Mouse (Mus musculus): ENCODE data around the gene Cog3. TPM values are rescaled to one million over a fixed set of nuclear protein-coding genes. Genes with fewer than 3 reads are reported as not detected.
A peak's percentile ranks its signal among the peaks of the same experiment; 100 is the strongest.

Cog3 gene
- polyA plus RNA-seq (2016; fragmentation: Nextera tagmentation; extraction: Ambion mirVana): 23.9 and 24.8 TPM in 2 replicates

DNA sequence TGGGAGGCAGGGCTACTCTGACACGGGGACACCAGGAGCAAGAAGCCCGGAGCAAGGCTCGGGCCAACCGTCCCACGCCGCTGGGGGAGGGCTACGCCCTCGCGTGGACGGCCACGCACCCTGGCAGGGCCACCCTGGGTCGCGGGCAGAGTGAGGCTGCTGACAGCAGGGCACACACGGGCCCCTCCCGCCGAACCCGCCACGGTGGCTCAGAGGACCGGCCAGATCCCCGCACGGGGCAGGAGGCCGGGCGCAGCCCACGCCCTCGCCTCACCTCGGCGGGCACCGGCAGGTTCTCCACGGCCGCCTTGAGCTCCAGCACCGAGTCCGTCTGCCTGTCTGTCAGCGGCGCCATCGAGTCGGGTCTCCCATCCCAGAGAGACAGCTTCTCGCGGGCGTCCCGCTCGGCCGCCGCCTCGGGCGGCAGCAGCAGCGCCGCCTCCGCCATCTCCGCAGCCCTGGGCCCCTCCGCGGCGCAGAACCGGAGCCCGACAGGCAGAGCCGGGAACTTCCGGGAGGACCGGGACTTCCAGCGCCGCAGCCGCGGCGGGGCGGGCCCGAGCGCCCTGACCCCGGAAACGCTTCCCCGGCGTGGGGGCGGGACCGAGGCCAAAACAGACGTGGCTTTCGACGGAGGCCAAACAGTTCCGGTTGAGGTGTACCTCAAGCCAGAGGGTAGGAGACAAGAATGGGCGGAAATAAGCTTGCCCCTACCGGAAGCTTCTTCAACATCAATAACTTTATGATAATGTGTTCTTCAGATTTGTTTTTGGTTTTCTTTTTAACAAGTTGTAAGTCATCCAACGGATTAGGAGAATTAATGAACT, at the start of gene Cog3:
Gene Cog3, minus strand, starts transcription at position 527 of the 827 bp plus-strand sequence.
- no peaks in the 10 kb centered on the region for H3K9me3 ChIP-seq (replicated peaks)
- peaks cover 8% of the 10 kb centered on the region; the same call in 1 of the 2 replicates for H3K27me3 ChIP-seq
- peak within 1 kb of the TSS; percentile 90 for H3K4me2 ChIP-seq (replicated peaks)
- H3K4me1 ChIP-seq: peaks cover 26% of the 10 kb centered on the region
- WGBS: under 1% methylated on average over 78 of the region's 78 CpGs
- peak within 1 kb of the TSS; percentile 89 for H3K27ac ChIP-seq
- no peaks in the 10 kb centered on the region for H3K36me3 ChIP-seq
- ATAC-seq (ENCODE audit: low FRiP score): peak; percentile 99
- peak within 1 kb of the TSS; percentile 70 for H3K4me3 ChIP-seq
- peak within 1 kb of the TSS; percentile 91 for H3K9ac ChIP-seq

DNA sequence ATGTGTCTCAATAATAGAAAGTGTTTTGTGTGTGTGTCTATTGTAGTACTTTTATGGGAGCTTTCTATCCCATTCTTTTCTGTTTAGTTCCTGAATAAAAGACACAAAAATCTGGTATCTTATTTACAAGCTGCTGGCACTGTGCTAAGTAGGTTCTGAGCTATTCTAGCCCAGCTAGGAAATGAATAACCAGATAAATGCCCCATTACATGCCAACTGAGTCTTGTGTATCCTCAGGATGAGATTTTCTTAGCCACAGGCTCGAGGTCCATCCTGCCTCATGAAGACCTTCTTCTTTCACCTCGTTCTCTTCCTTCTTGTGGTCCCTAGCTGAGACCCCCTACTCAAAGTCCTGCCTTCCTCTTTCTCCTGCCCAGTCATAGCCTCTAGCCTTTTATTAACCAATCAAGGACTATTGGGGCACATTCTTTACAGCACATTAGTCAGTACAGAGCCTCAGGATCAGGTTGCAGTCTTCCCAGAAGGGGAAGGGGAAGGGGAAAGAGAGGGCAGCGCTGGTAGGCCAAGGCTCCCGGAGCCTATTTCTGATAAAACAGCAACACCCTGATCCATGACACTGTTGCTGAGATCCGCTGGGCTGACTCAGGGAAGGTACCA, 43.6 kb upstream of the Cog3 start:
- no peak overlapping the region for H3K9ac ChIP-seq
- H3K4me2 ChIP-seq (replicated peaks): no peak overlapping the region
- no peaks in the 10 kb centered on the region for H3K27me3 ChIP-seq
- no peaks in the 10 kb centered on the region for H3K36me3 ChIP-seq
- no peak overlapping the region for H3K4me3 ChIP-seq
- no peaks in the 10 kb centered on the region for H3K9me3 ChIP-seq (replicated peaks)
- no peak overlapping the region for H3K27ac ChIP-seq
- WGBS: 48% methylated on average over 5 of the region's 5 CpGs
- ATAC-seq (ENCODE audit: low FRiP score): no peak
- H3K4me1 ChIP-seq: peaks cover 3% of the 10 kb centered on the region; the same call in 1 of the 2 replicates

DNA sequence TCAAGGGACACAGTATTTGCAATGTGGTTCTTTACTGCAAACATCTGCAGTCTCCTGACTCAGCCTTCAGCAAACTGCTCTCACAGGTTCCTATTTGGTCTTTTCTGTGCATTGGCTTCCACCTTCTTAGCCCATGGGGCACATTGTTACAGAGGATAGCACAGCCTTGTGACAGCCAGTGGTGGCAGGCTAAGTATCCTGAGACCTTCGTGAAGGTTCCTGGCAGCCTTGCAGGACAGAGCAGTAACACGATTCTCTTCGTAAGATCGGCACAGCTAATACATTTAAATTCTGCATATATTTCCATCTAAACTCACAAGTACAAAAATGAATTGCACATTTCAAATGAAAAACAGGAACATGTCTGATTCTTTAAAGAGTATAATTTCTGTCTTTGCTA, 41.6 kb upstream of the Cog3 start:
- peaks cover 3% of the 10 kb centered on the region; the same call in 1 of the 2 replicates for H3K4me1 ChIP-seq
- H3K27me3 ChIP-seq: no peaks in the 10 kb centered on the region
- H3K36me3 ChIP-seq: no peaks in the 10 kb centered on the region
- no peak overlapping the region for H3K4me2 ChIP-seq (replicated peaks)
- WGBS: 87% methylated on average over 4 of the region's 4 CpGs
- ATAC-seq (ENCODE audit: low FRiP score): no peak
- no peak overlapping the region for H3K4me3 ChIP-seq
- H3K9ac ChIP-seq: no peak overlapping the region
- H3K9me3 ChIP-seq (replicated peaks): no peaks in the 10 kb centered on the region
- H3K27ac ChIP-seq: no peak overlapping the region

DNA sequence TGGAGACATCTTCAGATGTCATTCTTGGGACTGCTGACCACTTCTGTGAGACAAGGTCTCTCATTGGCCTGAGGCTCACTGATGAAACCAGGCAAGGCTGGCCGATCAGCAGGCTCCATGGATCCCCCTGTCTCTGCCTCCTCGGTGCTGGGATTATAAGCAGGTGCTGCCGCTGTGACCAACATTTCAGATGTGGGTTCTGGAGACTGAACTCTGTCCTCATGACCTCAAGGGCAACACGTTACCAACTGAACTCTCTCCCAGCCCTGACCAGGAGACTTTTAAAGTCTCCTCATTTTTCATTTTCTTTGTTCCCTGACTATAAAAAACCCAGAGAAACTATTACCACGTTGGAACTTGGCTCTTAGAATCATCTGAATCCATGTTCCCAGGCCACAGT, 40.4 kb upstream of the Cog3 start:
- no peak for ATAC-seq (ENCODE audit: low FRiP score)
- WGBS: 75% methylated on average over 5 of the region's 5 CpGs

DNA sequence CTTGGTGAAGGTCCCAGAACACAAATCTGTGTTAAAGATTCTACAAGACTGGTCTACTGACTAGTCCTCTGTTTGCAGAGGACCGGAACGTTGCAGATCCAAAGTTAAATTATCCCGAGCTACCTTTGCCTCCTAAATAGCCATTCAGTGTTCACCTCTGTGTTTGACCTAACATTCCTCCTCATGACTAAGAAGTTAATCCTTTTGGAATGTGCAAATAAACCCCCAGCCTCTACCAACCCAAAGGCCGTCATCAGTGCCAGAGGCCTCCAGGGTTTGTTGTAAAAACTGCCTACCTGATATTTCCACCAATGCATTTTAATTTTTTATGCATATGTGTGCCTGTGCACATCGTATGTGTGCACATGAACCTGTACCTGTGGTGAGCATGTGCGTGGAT, 40.0 kb upstream of the Cog3 start:
- ATAC-seq (ENCODE audit: low FRiP score): no peak

More for the DNA sequence above, 40.4 kb upstream of the Cog3 start:
- Histone ChIP-seq H3K4me2 (replicated peaks) (no peak overlapping the region), H3K4me1 (peaks cover 3% of the 10 kb centered on the region; the same call in 1 of the 2 replicates), H3K27ac (no peak overlapping the region), H3K4me3 (no peak overlapping the region), H3K9me3 (replicated peaks) (no peaks in the 10 kb centered on the region), H3K9ac (no peak overlapping the region), H3K27me3 (no peaks in the 10 kb centered on the region), H3K36me3 (no peaks in the 10 kb centered on the region)

DNA sequence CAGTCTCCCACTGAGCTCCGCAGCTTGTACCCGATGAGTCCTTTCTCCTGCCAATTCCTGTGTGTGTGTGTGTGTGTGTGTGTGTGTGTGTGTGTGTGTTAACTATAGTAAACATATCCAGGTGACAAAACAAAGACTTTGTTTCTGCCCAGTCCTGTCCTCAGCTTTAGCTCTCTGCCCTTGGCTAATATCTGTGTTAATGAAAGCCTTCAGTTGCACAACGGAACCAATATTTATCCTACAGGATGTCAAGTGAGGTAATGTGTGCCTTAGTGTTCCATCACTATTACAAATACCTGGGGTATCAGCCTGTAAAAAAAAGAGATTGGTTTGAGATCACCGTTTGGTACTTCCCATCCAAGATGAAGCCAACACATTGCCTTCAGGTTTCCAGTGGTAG, 38.8 kb upstream of the Cog3 start:
- 91% methylated on average over 4 of the region's 4 CpGs for WGBS
- no peaks in the 10 kb centered on the region for H3K36me3 ChIP-seq
- H3K4me1 ChIP-seq: peaks cover 3% of the 10 kb centered on the region; the same call in 1 of the 2 replicates
- H3K4me3 ChIP-seq: no peak overlapping the region
- no peak overlapping the region for H3K27ac ChIP-seq
- ATAC-seq (ENCODE audit: low FRiP score): no peak
- no peak overlapping the region for H3K9ac ChIP-seq
- H3K9me3 ChIP-seq (replicated peaks): no peaks in the 10 kb centered on the region
- peaks cover 12% of the 10 kb centered on the region for H3K27me3 ChIP-seq
- H3K4me2 ChIP-seq (replicated peaks): no peak overlapping the region

More for the DNA sequence above, 40.0 kb upstream of the Cog3 start:
- Histone ChIP-seq H3K9ac (no peak overlapping the region), H3K4me2 (replicated peaks) (no peak overlapping the region), H3K4me1 (peaks cover 3% of the 10 kb centered on the region; the same call in 1 of the 2 replicates), H3K9me3 (replicated peaks) (no peaks in the 10 kb centered on the region), H3K27ac (no peak overlapping the region), H3K36me3 (no peaks in the 10 kb centered on the region), H3K27me3 (peaks cover 1% of the 10 kb centered on the region; the same call in 1 of the 2 replicates), H3K4me3 (no peak overlapping the region)
- 87% methylated on average over 6 of the region's 6 CpGs for WGBS

DNA sequence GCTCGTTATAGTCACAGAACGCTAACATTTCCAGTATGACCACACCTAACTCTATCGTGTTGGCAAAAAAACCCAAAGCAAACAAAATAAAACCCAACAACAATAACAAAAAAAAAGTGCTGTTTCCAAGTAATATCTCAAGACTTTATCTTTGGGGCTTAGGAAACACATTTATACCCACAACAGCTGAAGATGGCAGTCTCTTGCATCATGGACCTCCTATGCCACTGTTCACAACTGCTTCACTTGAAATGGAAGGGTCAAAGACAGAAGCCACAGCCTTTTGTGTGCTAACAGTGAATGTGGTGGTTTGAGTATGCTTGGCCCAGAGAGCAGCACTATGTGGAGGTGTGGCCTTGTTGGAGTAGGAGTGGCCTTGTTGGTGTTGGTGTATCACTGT, 37.1 kb upstream of the Cog3 start:
- no peaks in the 10 kb centered on the region for H3K4me1 ChIP-seq
- H3K27me3 ChIP-seq: peaks cover 17% of the 10 kb centered on the region
- no peak overlapping the region for H3K4me3 ChIP-seq
- no peak overlapping the region for H3K27ac ChIP-seq
- no peak overlapping the region for H3K4me2 ChIP-seq (replicated peaks)
- no peak overlapping the region for H3K9ac ChIP-seq
- no peaks in the 10 kb centered on the region for H3K36me3 ChIP-seq
- 81% methylated on average over 3 of the region's 3 CpGs for WGBS
- H3K9me3 ChIP-seq (replicated peaks): no peaks in the 10 kb centered on the region
- no peak for ATAC-seq (ENCODE audit: low FRiP score)

DNA sequence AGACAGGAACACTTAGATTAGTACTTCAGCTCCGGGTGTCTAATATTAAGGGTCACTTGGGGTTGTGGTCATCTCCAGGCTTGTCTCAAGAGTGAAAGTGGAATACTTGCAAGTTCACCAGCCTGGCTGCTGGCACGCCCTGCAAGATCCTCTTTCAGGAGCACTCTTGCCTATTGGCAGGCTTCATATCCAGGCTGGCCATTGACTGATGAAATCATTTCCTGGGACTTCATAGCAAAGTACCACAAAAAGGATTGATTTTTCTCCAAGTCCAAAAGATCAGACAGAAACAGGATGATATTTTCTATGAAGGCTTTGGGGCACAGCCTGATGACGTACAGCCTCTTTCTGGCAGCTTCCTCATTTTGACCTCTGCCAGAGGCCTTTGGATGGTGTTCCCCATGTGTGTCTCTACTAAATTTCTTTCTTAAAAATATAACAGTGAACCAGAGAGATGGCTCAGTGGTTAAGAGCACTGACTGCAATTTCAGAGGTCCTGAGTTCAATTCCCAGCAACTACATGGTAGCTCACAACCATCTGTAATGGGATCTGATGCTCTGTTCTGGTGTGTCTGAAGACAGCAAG, 36.2 kb upstream of the Cog3 start:
- Histone ChIP-seq H3K9me3 (replicated peaks) (no peaks in the 10 kb centered on the region), H3K4me1 (peaks cover 3% of the 10 kb centered on the region; the same call in 1 of the 2 replicates), H3K27me3 (peaks cover 17% of the 10 kb centered on the region), H3K4me2 (replicated peaks) (no peak overlapping the region), H3K9ac (no peak overlapping the region), H3K4me3 (no peak overlapping the region), H3K36me3 (no peaks in the 10 kb centered on the region), H3K27ac (no peak overlapping the region)
- no peak for ATAC-seq (ENCODE audit: low FRiP score)
- 88% methylated on average over 3 of the region's 3 CpGs for WGBS

DNA sequence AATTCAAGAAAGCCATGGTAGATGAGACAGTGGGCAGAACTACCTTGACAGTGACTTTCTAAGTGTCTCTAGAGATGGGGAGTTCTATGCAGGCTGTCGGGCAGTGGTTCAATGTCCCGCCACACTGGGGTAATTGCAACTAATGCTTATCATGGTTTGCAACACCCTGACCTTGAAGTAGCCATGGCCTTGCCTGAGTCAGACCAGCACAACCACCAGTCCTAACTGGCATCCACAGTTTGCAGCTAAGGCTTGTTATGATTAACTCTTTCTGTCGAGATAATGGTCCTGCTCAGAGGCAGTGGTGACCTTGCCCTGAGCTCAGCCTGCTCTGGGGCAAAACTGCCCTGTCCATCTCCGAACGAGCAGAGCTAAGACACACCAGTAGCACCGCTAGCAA, 35.0 kb upstream of the Cog3 start:
- H3K4me3 ChIP-seq: no peak overlapping the region
- no peak overlapping the region for H3K9ac ChIP-seq
- peaks cover 3% of the 10 kb centered on the region; the same call in 1 of the 2 replicates for H3K4me1 ChIP-seq
- H3K27me3 ChIP-seq: peaks cover 17% of the 10 kb centered on the region
- 85% methylated on average over 6 of the region's 6 CpGs for WGBS
- H3K36me3 ChIP-seq: no peaks in the 10 kb centered on the region
- H3K9me3 ChIP-seq (replicated peaks): no peaks in the 10 kb centered on the region
- H3K4me2 ChIP-seq (replicated peaks): no peak overlapping the region
- no peak overlapping the region for H3K27ac ChIP-seq
- no peak for ATAC-seq (ENCODE audit: low FRiP score)

DNA sequence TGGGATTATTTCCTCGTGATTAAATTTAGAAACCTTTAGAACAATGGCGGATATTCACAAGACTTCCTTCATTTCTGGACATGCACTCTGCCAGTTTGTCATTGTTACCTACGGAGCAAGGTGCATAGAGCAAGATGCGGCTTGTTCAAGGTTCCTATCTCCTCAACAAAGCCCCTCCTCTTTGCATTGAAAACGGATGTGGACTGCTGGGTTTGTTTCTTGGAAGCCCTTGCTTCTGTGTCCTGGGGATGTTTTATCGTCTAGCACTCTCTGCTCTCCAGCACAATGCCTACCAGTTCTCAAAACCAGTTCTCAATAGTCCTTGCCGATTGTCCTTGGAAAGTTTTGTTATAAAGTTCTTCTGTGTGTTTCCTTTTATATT, 33.5 kb upstream of the Cog3 start:
- H3K27ac ChIP-seq: no peak overlapping the region
- H3K4me1 ChIP-seq: peaks cover 3% of the 10 kb centered on the region; the same call in 1 of the 2 replicates
- no peak overlapping the region for H3K4me3 ChIP-seq
- no peak for ATAC-seq (ENCODE audit: low FRiP score)
- H3K9me3 ChIP-seq (replicated peaks): no peaks in the 10 kb centered on the region
- peaks cover 17% of the 10 kb centered on the region for H3K27me3 ChIP-seq
- no peaks in the 10 kb centered on the region for H3K36me3 ChIP-seq
- 35% methylated on average over 7 of the region's 7 CpGs for WGBS
- H3K9ac ChIP-seq: no peak overlapping the region
- H3K4me2 ChIP-seq (replicated peaks): peak overlapping the region; percentile 71

DNA sequence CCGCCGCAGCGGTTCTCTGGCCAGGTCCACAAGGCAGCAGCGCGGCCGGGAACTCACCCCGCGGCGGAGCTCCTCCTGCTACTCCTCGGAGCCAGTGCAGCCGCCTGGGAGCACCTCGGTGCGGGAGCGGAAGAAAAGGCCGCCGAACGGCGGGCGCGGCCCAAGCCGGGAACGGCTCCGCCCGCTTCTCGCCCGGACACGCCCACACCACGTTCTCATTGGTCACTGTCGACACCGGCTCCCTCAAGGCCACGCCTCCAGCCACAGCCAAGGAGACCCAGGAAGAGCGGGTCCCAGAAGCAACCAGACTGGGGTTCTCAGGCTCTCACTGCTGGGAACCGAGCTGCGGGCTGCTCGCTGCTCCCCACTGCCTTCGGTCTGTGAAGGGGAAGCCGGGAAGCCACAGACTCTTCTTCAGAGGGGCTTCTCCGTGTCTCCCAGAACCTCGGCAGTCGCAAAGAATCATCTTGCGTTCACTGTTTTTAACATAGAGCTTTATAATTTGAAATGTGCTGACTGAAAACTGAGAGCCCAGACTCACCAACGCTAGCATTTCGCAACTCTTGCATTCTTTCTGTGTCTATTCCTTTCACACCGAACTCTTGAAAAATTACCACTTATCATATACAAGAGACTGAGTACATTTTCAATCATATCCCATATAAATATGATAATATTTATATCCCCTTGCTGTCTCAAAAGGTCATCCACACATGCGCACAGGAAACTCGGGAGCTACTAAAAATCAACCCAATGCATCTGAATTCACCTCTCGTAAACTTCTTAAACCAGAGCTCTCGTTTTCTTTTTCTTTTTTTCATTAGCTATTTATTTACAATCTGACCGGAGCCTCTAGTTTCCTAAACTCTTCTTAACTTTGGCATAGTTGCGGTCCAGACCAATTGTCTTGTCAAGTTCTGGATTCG, 32.8 kb upstream of the Cog3 start, which contains the start of gene Slc25a30:
Gene Slc25a30, minus strand, starts transcription at position 170 of the 926 bp plus-strand sequence.
- peak within 1 kb of the TSS; percentile 71 for H3K4me2 ChIP-seq (replicated peaks)
- H3K9ac ChIP-seq: peak within 1 kb of the TSS; percentile 83
- peak; percentile 99 for ATAC-seq (ENCODE audit: low FRiP score)
- WGBS: 8% methylated on average over 51 of the region's 51 CpGs
- peaks cover 3% of the 10 kb centered on the region; the same call in 1 of the 2 replicates for H3K4me1 ChIP-seq
- H3K27me3 ChIP-seq: peaks cover 17% of the 10 kb centered on the region
- no peaks in the 10 kb centered on the region for H3K36me3 ChIP-seq
- H3K4me3 ChIP-seq: peak within 1 kb of the TSS; percentile 72
- peak within 1 kb of the TSS; percentile 95 for H3K27ac ChIP-seq
- H3K9me3 ChIP-seq (replicated peaks): no peaks in the 10 kb centered on the region

Data from hindbrain, embryonic 12.5 days (tissue).